Mouse (Mus musculus): ENCODE results near the gene Il22.

DNA sequence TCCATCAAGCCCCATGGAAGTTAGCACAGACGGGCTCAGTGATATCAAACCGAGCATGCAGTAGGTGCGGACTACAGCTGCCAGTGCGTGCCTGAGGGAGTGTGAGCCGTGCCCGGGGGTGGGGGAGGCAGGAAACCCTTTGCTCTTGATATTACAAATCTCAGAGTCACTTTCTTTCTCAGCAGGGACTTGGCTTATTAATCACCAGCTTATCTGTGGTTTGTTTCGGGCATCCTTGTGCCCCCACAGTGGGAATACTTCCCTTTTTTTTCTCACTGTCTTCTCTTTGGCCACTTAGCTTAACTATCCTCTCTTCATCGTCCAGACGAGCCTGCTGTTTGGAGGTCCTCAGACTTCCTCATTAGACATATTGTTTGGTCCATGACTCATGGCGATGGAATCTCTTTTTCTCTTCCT, 26.0 kb upstream of the Il22 start:
- no peak for TF ChIP-seq POLR2A (IDR thresholded peaks at IDR 0.05; ENCODE audit: low read depth, low read length)
- no peak for TF ChIP-seq CTCF (IDR thresholded peaks at IDR 0.05; ENCODE audit: borderline replicate concordance, insufficient read depth, low read length)

Data from embryonic fibroblast, embryonic 13.5 days (primary cell).